Mouse (Mus musculus) forebrain, postnatal 0 days (tissue): ENCODE data around the gene 4933415A04Rik. TPM values are rescaled to one million over a fixed set of nuclear protein-coding genes. Genes with fewer than 3 reads are reported as not detected.
A peak's percentile ranks its signal among the peaks of the same experiment; 100 is the strongest.

Experiments used
- ATAC-seq: fragments of 200-750 bp; cut with Nextera tagmentation; 2 replicates; pipeline ENCODE4 v1.8.0; 2017; ENCODE audit warnings: mild to moderate bottlenecking, moderate library complexity
- DNase-seq: peaks from one replicate; pipeline ENCODE4 v3.0.0-alpha.2; 2015
- H3K27ac ChIP-seq: fragments of 300-500 bp; sonication (generic); 2 replicates; pipeline ENCODE4 v1.5.1; 2014; ENCODE audit warnings: low read depth, mild to moderate bottlenecking, antibody characterized with exemption, low read length, moderate library complexity, mixed read lengths
- H3K27me3 ChIP-seq: fragments of 300-500 bp; sonication (generic); 2 replicates; pipeline ENCODE4 v1.6.1; 2014; ENCODE audit warnings: mild to moderate bottlenecking, low read length, mixed read lengths; ENCODE audit not compliant: insufficient read depth
- H3K36me3 ChIP-seq: fragments of 300-500 bp; sonication (generic); 2 replicates; pipeline ENCODE4 v1.6.1; 2014; ENCODE audit warnings: mild to moderate bottlenecking, moderate library complexity; ENCODE audit not compliant: insufficient read depth
- H3K4me1 ChIP-seq: fragments of 300-500 bp; sonication (generic); 2 replicates; pipeline ENCODE4 v1.6.1; 2014; ENCODE audit warnings: antibody characterized with exemption; ENCODE audit not compliant: insufficient read depth
- H3K4me2 ChIP-seq: fragments of 300-500 bp; sonication (generic); 2 replicates; pipeline ENCODE4 v1.6.1; 2014; ENCODE audit warnings: low read depth, mild to moderate bottlenecking, moderate library complexity
- H3K4me3 ChIP-seq: fragments of 300-500 bp; sonication (generic); 2 replicates; pipeline ENCODE4 v1.5.1; 2014; ENCODE audit warnings: low read depth, low read length, mixed read lengths
- H3K9ac ChIP-seq: fragments of 300-500 bp; sonication (generic); 2 replicates; pipeline ENCODE4 v1.6.1; 2014; ENCODE audit warnings: mild to moderate bottlenecking
- H3K9me3 ChIP-seq: fragments of 300-500 bp; sonication (generic); 2 replicates; pipeline ENCODE4 v1.6.1; 2016; ENCODE audit warnings: low read length
- CTCF ChIP-seq: sonication (generic); IDR thresholded peaks from 2 replicates; pipeline ENCODE4 v1.5.1; 2016; ENCODE audit warnings: antibody characterized with exemption, control low read depth, low read depth
- WGBS: fragments of 180-500 bp; shearing (Covaris S2); extraction: QIAGEN DNeasy Blood & Tissue Kit; methylation state at CpG from one replicate; pipeline ENCODE4 v1.1.7; 2014; 5-methylcytosine and 5-hydroxymethylcytosine counted together
- polyA plus RNA-seq: library from polyadenylated mRNA; unstranded; fragments of >200 nt; fragmentation: Nextera tagmentation; extraction: Ambion mirVana; gene quantifications from 2 replicates; pipeline ENCODE4 v1.2.1, GENCODE M21; 2015
- total RNA-seq: library from RNA; depleted of rRNA; stranded (reverse); fragments of >200 nt; gene quantifications from 2 replicates; pipeline ENCODE4 v1.2.3, GENCODE M21; 2014

4933415A04Rik gene
- total and polyA plus RNA-seq, 2 experiments from 2014 or later: 0.76 to 1.8 TPM

DNA sequence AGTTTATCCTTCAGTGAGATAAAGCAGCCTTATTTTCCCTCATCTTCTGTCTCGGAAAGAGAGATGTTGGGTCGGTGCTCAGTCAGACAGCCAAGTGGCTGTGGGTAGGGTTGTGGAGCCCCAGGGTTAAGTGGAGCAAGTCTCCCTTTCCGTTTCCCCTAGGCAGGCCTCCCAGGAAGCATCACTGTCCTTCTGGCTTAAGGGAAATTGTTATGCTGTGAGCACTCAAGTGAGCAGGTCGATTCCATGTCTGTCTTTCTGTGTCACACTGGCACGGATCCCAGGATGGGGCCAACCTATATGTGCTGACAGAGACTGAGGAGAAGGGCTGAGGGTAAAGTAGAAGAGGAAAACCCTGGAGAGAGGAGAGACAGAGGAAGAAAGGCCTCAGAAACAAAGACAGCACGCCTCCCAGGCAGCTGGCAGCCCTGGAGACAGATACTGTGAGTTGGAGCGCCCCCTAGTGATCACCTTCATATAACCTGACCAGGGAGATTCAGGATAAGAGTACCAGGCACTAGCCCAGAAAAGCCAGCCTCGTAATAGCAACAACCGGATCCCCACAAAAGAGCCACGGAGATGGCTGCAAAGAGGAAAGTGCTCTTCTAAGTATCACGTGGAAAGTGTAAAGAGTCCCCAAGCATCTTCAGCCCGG, 26.1 kb downstream of the 4933415A04Rik start:
- no peak overlapping the region; the same call in 1 of the 2 replicates for H3K27ac ChIP-seq
- no peak overlapping the region for H3K4me3 ChIP-seq
- peak; percentile 92 for DNase-seq
- no peaks in the 10 kb centered on the region for H3K27me3 ChIP-seq
- H3K4me1 ChIP-seq: 0 out of 2 replicates have a peak, but pooled peaks cover under 1% of the 10 kb centered on the region
- peak overlapping the region; percentile 19; the same call in 1 of the 2 replicates for H3K9ac ChIP-seq
- 18% methylated on average over 12 of the region's 12 CpGs for WGBS
- ATAC-seq: peak; percentile 92
- H3K36me3 ChIP-seq: no peaks in the 10 kb centered on the region
- TF ChIP-seq CTCF: peak; percentile 81
- H3K9me3 ChIP-seq: no peaks in the 10 kb centered on the region
- no peak overlapping the region for H3K4me2 ChIP-seq

DNA sequence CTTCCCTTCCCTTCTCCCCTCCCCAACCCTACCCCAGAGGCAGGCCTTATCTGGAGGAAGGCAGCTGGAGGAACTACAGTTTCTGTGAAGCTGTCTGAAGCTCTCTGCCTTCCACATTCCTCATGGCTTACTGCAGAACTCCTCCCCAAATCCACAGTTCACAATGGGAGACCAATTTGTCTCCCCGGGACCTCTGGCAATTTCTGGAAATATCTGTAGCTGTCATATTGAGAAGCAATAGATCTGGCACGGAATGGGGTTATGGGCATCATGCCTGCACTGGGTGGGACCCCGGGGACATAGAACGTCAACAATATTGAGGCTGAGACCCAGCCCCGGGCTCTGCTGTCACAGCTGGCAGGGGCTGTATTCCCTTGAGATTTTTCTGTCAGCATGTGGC, 31.1 kb downstream of the 4933415A04Rik start:
- Histone ChIP-seq H3K9ac (no peak overlapping the region), H3K4me2 (no peak overlapping the region), H3K4me1 (peaks cover 7% of the 10 kb centered on the region), H3K36me3 (no peaks in the 10 kb centered on the region), H3K4me3 (no peak overlapping the region), H3K9me3 (no peaks in the 10 kb centered on the region), H3K27me3 (no peaks in the 10 kb centered on the region), H3K27ac (0 out of 2 replicates have a peak overlapping the region, but pooled peaks have one; percentile 35)
- no peak for TF ChIP-seq CTCF
- ATAC-seq (peak; percentile 58), DNase-seq (peak; percentile 18)
- 40% methylated on average over 5 of the region's 5 CpGs for WGBS

DNA sequence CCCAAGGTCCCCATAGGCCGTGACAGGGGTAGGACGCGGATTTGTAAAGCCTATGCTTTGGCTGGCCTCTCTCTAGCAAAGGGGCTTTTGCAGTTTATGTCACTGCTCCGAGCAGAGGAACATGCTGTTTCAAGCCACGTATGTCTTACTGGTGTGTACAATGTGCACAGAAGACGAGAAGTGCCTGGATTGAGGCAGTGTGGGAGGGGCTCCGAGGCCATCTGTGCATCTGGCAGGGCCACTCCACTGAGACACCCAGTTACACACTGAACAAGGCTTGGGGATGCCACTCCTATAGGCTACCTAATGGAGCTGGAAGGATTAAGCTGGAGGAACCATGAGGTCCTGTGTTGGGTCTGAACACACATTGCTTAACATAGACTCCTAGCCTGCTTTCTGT, 31.6 kb downstream of the 4933415A04Rik start:
- H3K27ac ChIP-seq: peak overlapping the region; percentile 35; the same call in 1 of the 2 replicates
- DNase-seq: peak; percentile 8

DNA sequence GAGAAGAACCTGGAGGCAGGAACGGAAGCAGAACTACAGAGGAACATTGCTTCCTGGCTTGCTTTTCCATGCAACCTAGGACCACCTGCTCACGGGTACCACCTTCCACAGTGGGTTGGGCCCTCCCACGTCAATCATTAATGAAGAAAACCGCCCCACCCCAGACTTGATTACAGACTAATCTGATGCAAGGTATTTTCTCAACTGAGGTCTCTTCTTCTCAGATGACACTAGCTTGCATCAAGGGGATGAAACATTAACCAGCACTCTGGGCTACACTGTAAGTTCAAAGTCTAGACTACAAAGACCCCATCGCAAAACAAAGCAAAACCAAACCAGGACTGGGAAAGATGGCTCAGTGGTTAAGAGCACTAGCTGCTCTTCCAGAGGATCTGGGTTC, 34.9 kb downstream of the 4933415A04Rik start:
- WGBS: 91% methylated on average over 5 of the region's 5 CpGs
- no peak for TF ChIP-seq CTCF
- H3K4me1 ChIP-seq: peaks cover 7% of the 10 kb centered on the region
- no peak overlapping the region for H3K4me3 ChIP-seq
- H3K36me3 ChIP-seq: no peaks in the 10 kb centered on the region
- no peak overlapping the region for H3K4me2 ChIP-seq
- ATAC-seq: no peak
- no peak overlapping the region for H3K9ac ChIP-seq
- H3K27me3 ChIP-seq: no peaks in the 10 kb centered on the region
- H3K27ac ChIP-seq: no peak overlapping the region
- DNase-seq: no peak
- no peaks in the 10 kb centered on the region for H3K9me3 ChIP-seq

More for the DNA sequence above, 31.6 kb downstream of the 4933415A04Rik start:
- WGBS: 46% methylated on average over 7 of the region's 7 CpGs
- ATAC-seq: peak; percentile 67
- Histone ChIP-seq H3K4me2 (no peak overlapping the region), H3K9me3 (no peaks in the 10 kb centered on the region), H3K27me3 (no peaks in the 10 kb centered on the region), H3K4me3 (no peak overlapping the region), H3K9ac (no peak overlapping the region), H3K36me3 (no peaks in the 10 kb centered on the region), H3K4me1 (peaks cover 7% of the 10 kb centered on the region)
- TF ChIP-seq CTCF: no peak

DNA sequence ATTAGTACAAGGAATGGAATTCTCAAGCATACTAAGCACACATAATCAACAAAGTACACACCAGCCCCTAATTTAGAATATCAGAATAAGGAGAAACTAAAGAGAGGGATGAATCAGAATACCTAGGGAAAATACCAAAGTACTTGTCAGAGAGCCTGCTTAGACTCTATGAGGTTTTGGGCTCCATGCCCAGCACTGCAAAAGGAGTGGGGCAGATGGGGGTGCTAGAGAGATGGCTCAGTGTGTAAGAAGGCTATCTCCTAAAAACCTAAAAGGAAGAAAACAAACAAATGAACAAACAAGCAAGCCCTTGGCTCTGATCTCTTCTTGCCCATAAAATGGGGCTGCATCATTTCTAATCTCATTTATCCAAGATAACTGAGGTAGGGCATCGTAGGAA, 37.5 kb downstream of the 4933415A04Rik start:
- WGBS: 94% methylated on average over 1 of the region's 1 CpGs
- TF ChIP-seq CTCF: no peak
- Histone ChIP-seq H3K9me3 (no peaks in the 10 kb centered on the region), H3K27ac (no peak overlapping the region), H3K36me3 (no peaks in the 10 kb centered on the region), H3K4me3 (no peak overlapping the region), H3K27me3 (no peaks in the 10 kb centered on the region), H3K4me1 (no peaks in the 10 kb centered on the region), H3K4me2 (no peak overlapping the region), H3K9ac (no peak overlapping the region)
- DNase-seq: peak; percentile 17
- ATAC-seq: no peak

DNA sequence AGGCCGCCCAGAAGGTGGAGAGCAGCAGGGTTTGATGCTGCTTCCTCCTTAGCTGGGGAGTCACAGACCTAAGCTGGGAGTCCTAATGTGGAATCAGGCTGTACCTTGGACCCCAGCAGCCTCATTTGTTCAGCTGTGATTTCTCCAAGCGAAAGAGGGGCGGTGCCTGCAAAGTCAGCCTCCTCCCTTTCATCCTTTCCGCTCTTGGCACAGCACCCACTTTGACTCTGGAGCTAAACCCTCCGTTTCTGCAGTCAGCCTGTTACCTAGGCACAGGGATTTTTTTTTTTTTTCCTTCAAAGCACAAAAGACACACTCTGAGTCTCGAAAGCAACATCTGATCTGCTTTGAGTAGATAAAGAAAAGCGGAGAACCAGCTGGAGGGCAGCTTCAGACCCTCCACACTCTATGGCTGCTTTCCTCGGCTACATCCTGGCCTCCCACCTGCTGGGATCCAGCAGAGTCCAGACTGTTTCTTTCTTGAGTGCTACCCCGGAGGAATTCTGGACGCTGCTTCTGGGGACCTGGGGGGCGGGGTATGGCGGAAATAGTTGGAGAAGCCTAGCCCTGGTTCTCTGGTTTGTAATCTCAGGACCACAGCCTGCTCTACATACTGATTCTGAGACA, 39.6 kb downstream of the 4933415A04Rik start:
- Histone ChIP-seq H3K9ac (no peak overlapping the region), H3K4me3 (peak overlapping the region; percentile 6; the same call in 1 of the 2 replicates)

More for the DNA sequence above, 39.6 kb downstream of the 4933415A04Rik start:
- Histone ChIP-seq H3K27me3 (no peaks in the 10 kb centered on the region), H3K36me3 (no peaks in the 10 kb centered on the region), H3K27ac (peak overlapping the region; percentile 50), H3K4me2 (peak overlapping the region; percentile 45), H3K9me3 (no peaks in the 10 kb centered on the region), H3K4me1 (no peaks in the 10 kb centered on the region)
- DNase-seq (peak; percentile 69), ATAC-seq (peak; percentile 67)
- WGBS: 5% methylated on average over 12 of the region's 12 CpGs
- TF ChIP-seq CTCF: no peak
